ENCODE assay signal across 30 mouse cellular contexts in the genomic region with DNA sequence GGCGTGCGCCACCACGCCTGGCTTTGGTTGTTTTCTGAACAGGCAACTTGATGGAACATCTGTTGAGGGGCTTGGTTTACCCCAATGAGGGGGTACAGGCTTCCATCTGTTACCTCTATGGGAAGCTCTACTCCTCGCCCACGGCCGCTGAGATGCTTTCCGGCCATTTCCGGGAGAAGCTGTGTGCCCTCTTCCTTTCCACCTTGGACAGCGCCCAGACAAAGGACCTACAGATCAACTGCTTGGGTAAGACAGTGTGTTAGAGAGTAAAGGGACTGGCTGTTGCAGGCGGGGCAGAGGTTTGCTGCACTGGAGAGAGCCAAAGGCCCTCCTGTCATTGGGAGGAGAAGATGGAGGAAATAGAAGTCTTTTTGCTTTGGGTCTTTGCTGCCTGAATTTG. TPM values are rescaled to one million over a fixed set of nuclear protein-coding genes. Genes with fewer than 3 reads are reported as not detected.
DNase-seq lines count a peak whose midpoint lies in the region; ATAC-seq and TF ChIP-seq lines count a peak whose summit lies in the region.
"Had no signal": no experiment of that assay in that cellular context is flagged by ENCODE, and none has a peak within 500 bp of the region (broad histone marks: within the 10 kb centered on the region; RNA-seq: fewer than 3 reads in every experiment).

No protein-coding gene starts in this region.

- no peak overlapping the region for H3K4me3 ChIP-seq in embryonic facial prominence, embryonic 14.5 days (ENCODE audit: low read depth, low read length)
- no peak overlapping the region for H3K4me3 ChIP-seq in forebrain, postnatal 0 days (ENCODE audit: low read depth, low read length)
- H3K4me3 ChIP-seq: embryonic facial prominence, embryonic 15.5 days; heart, embryonic 15.5 days; limb, embryonic 15.5 days; liver, embryonic 15.5 days; neural tube, embryonic 15.5 days had no signal

- no peaks in the 10 kb centered on the region for H3K4me1 ChIP-seq in embryonic facial prominence, embryonic 14.5 days (ENCODE audit: control insufficient read depth, insufficient read depth, low read length)
- H3K4me1 ChIP-seq in forebrain, postnatal 0 days (ENCODE audit: insufficient read depth), result no peaks in the 10 kb centered on the region
- H3K4me1 ChIP-seq: embryonic facial prominence, embryonic 15.5 days; heart, embryonic 15.5 days; limb, embryonic 15.5 days; liver, embryonic 15.5 days; neural tube, embryonic 15.5 days had no signal

- H3K36me3 ChIP-seq in embryonic facial prominence, embryonic 14.5 days (ENCODE audit: control insufficient read depth, insufficient read depth, low read length), result no peaks in the 10 kb centered on the region
- H3K36me3 ChIP-seq in forebrain, postnatal 0 days (ENCODE audit: insufficient read depth), result no peaks in the 10 kb centered on the region
- H3K36me3 ChIP-seq: embryonic facial prominence, embryonic 15.5 days; heart, embryonic 15.5 days; limb, embryonic 15.5 days; liver, embryonic 15.5 days; neural tube, embryonic 15.5 days had no signal

- H3K27ac ChIP-seq in embryonic facial prominence, embryonic 14.5 days (replicated peaks; ENCODE audit: low read depth, low read length), result no peak overlapping the region
- H3K27ac ChIP-seq in forebrain, postnatal 0 days (ENCODE audit: low read depth, low read length), result no peak overlapping the region
- H3K27ac ChIP-seq: embryonic facial prominence, embryonic 15.5 days; heart, embryonic 15.5 days; limb, embryonic 15.5 days; liver, embryonic 15.5 days; neural tube, embryonic 15.5 days had no signal

- H3K9ac ChIP-seq in embryonic facial prominence, embryonic 14.5 days (ENCODE audit: low read depth, low read length), result no peak overlapping the region
- no peak overlapping the region for H3K9ac ChIP-seq in forebrain, postnatal 0 days
- H3K9ac ChIP-seq: embryonic facial prominence, embryonic 15.5 days; heart, embryonic 15.5 days; limb, embryonic 15.5 days; liver, embryonic 15.5 days; neural tube, embryonic 15.5 days had no signal

- TF ChIP-seq CTCF in forebrain, postnatal 0 days (IDR thresholded peaks at IDR 0.05; ENCODE audit: low read depth), result no peak

- no peak for ATAC-seq in embryonic facial prominence, embryonic 14.5 days (ENCODE audit: low read depth)
- no peak for ATAC-seq in forebrain, postnatal 0 days
- ATAC-seq: hindbrain, embryonic 16.5 days; lung, postnatal 0 days had no signal

- no peaks in the 10 kb centered on the region for H3K9me3 ChIP-seq in embryonic facial prominence, embryonic 14.5 days (ENCODE audit: control insufficient read depth, low read length)
- no peaks in the 10 kb centered on the region for H3K9me3 ChIP-seq in forebrain, postnatal 0 days (ENCODE audit: low read length)
- H3K9me3 ChIP-seq: embryonic facial prominence, embryonic 15.5 days; heart, embryonic 15.5 days; limb, embryonic 15.5 days; liver, embryonic 15.5 days; neural tube, embryonic 15.5 days had no signal

- intact Hi-C loops in gastrocnemius, postnatal 36 days (cut with DNase I), result loop anchor here (5.0 kb wide), 2 partner anchors 37 to 157 kb away; no protein-coding TSS in a partner anchor

- DNase-seq in embryo, embryonic 10 days (ENCODE audit: low spot score), result peak; percentile 47
- DNase-seq in embryo, embryonic 9.5 days (ENCODE audit: extremely low spot score), result no peak
- DNase-seq in 3T3-L1 (ENCODE audit: low read depth, low spot score) (peak; percentile 42), R1 (ENCODE audit: low read depth, low spot score) (peak; percentile 78)
- peak; percentile 7 for DNase-seq in embryonic facial prominence, embryonic 14.5 days (ENCODE audit: low spot score)
- DNase-seq in gastrocnemius, postnatal 36 days, result no peak
- no peak for DNase-seq in heart, adult 8-10 months (ENCODE audit: low spot score)
- no peak for DNase-seq in forebrain, postnatal 0 days
- DNase-seq: cerebellum, adult 2 months; cerebellum, postnatal 36 days; gastrocnemius, postnatal 10 days; heart, adult 18-20 months; kidney, adult 11 months; kidney, postnatal 36 days; midbrain, embryonic 14.5 days; right cerebral cortex, postnatal 14 days; thymus, postnatal 36 days had no signal

- no peaks in the 10 kb centered on the region for H3K27me3 ChIP-seq in embryonic facial prominence, embryonic 14.5 days (replicated peaks; ENCODE audit: control insufficient read depth, insufficient read depth, low read length)
- H3K27me3 ChIP-seq in forebrain, postnatal 0 days (ENCODE audit: insufficient read depth, low read length), result no peaks in the 10 kb centered on the region
- H3K27me3 ChIP-seq: embryonic facial prominence, embryonic 15.5 days; limb, embryonic 15.5 days had no signal

- no peak overlapping the region for H3K4me2 ChIP-seq in embryonic facial prominence, embryonic 14.5 days (ENCODE audit: low read depth, low read length)
- no peak overlapping the region for H3K4me2 ChIP-seq in forebrain, postnatal 0 days (ENCODE audit: low read depth)
- H3K4me2 ChIP-seq: embryonic facial prominence, embryonic 15.5 days; heart, embryonic 15.5 days; limb, embryonic 15.5 days; liver, embryonic 15.5 days; neural tube, embryonic 15.5 days had no signal

- 48% methylated on average over 10 of the region's 10 CpGs for WGBS in embryonic facial prominence, embryonic 14.5 days
- 64% methylated on average over 10 of the region's 10 CpGs for WGBS in forebrain, postnatal 0 days

RNA-seq across cellular contexts. Expression of a gene that starts 10.1 kb away (rescaled TPM):
- polyA plus RNA-seq in embryonic facial prominence, embryonic 14.5 days (2014; fragmentation: Nextera tagmentation; extraction: Ambion mirVana), result 0.14 TPM in 1 of 2 replicates, not detected in the other
- total RNA-seq in gastrocnemius, postnatal 36 days (2021), result under 1 TPM; 0.08 to 0.15 TPM
- total RNA-seq in heart, adult 8-10 months (2022), result not detected
- 0.10 TPM in 1 of 2 replicates, not detected in the other for total RNA-seq in forebrain, postnatal 0 days (2014; rRNA removed)
- 0.10 and 0.11 TPM in 2 replicates for polyA plus RNA-seq in forebrain, postnatal 0 days (2015; fragmentation: Nextera tagmentation; extraction: Ambion mirVana)
- total RNA-seq: heart, adult 18-20 months; hematopoietic stem cell, adult 5-6 weeks; megakaryocyte progenitor cell, adult 5-6 weeks had no signal
- polyA plus RNA-seq: heart, embryonic 15.5 days; liver, embryonic 15.5 days; lung, postnatal 0 days; spleen, adult 2 months had no signal

RNA-seq across cellular contexts. Expression of a gene that starts 20.9 kb away (rescaled TPM):
- polyA plus RNA-seq in embryonic facial prominence, embryonic 14.5 days (2014; fragmentation: Nextera tagmentation; extraction: Ambion mirVana), result not detected in 2 replicates
- not detected for total RNA-seq in gastrocnemius, postnatal 36 days (2021)
- not detected for total RNA-seq in heart, adult 8-10 months (2022)
- not detected in 2 replicates for total RNA-seq in forebrain, postnatal 0 days (2014; rRNA removed)
- polyA plus RNA-seq in forebrain, postnatal 0 days (2015; fragmentation: Nextera tagmentation; extraction: Ambion mirVana), result not detected in 2 replicates
- total RNA-seq: gastrocnemius, postnatal 10 days; heart, adult 18-20 months; hematopoietic stem cell, adult 5-6 weeks; layer of hippocampus, postnatal 14 days; left cerebral cortex, postnatal 10 days; megakaryocyte progenitor cell, adult 5-6 weeks had no signal
- polyA plus RNA-seq: cerebellum, adult 2 months; embryonic facial prominence, embryonic 15.5 days; heart, embryonic 15.5 days; hindbrain, embryonic 16.5 days; limb, embryonic 15.5 days; liver, embryonic 15.5 days; lung, postnatal 0 days; neural tube, embryonic 15.5 days; spleen, adult 2 months; stomach, embryonic 14.5 days had no signal

RNA-seq across cellular contexts. Expression of a gene that starts 32.5 kb away (rescaled TPM):
- polyA plus RNA-seq in embryonic facial prominence, embryonic 14.5 days (2014; fragmentation: Nextera tagmentation; extraction: Ambion mirVana), result 262 and 292 TPM in 2 replicates
- 10 to 100 TPM; 36.0 to 47.5 TPM for total RNA-seq in gastrocnemius, postnatal 36 days (2021)
- total RNA-seq in heart, adult 8-10 months (2022), result 10 to 100 TPM; 43.0 to 55.5 (median 51.3) TPM
- 155 and 174 TPM in 2 replicates for total RNA-seq in forebrain, postnatal 0 days (2014; rRNA removed)
- 283 and 337 TPM in 2 replicates for polyA plus RNA-seq in forebrain, postnatal 0 days (2015; fragmentation: Nextera tagmentation; extraction: Ambion mirVana)

RNA-seq across cellular contexts. Expression of a gene that starts 46.2 kb away (rescaled TPM):
- polyA plus RNA-seq in embryonic facial prominence, embryonic 14.5 days (2014; fragmentation: Nextera tagmentation; extraction: Ambion mirVana), result 27.2 and 27.7 TPM in 2 replicates
- 10 to 100 TPM; 16.7 to 17.7 TPM for total RNA-seq in gastrocnemius, postnatal 36 days (2021)
- 10 to 100 TPM; 19.5 to 33.9 (median 28.2) TPM for total RNA-seq in heart, adult 8-10 months (2022)
- total RNA-seq in forebrain, postnatal 0 days (2014; rRNA removed), result 17.5 and 21.2 TPM in 2 replicates
- 31.8 and 40.1 TPM in 2 replicates for polyA plus RNA-seq in forebrain, postnatal 0 days (2015; fragmentation: Nextera tagmentation; extraction: Ambion mirVana)

RNA-seq across cellular contexts. Expression of a gene that starts 47.8 kb away (rescaled TPM):
- polyA plus RNA-seq in embryonic facial prominence, embryonic 14.5 days (2014; fragmentation: Nextera tagmentation; extraction: Ambion mirVana), result 29.6 and 30.2 TPM in 2 replicates
- 10 to 100 TPM; 10.2 to 17.0 TPM for total RNA-seq in gastrocnemius, postnatal 36 days (2021)
- total RNA-seq in heart, adult 8-10 months (2022), result 1 to 10 TPM; 3.5 to 4.5 (median 4.2) TPM
- 13.0 and 14.7 TPM in 2 replicates for total RNA-seq in forebrain, postnatal 0 days (2014; rRNA removed)
- 6.7 and 6.8 TPM in 2 replicates for polyA plus RNA-seq in forebrain, postnatal 0 days (2015; fragmentation: Nextera tagmentation; extraction: Ambion mirVana)

Comparison
In these comparisons a context has a peak if more than half of its experiments do, and no peak if none do; other contexts are left out.
1. DNase-seq: peak in embryo, embryonic 10 days (single experiment), 3T3-L1 (single experiment), R1 (single experiment) and embryonic facial prominence, embryonic 14.5 days (single experiment); none in embryo, embryonic 9.5 days (single experiment), gastrocnemius, postnatal 36 days (0 of 2), heart, adult 8-10 months (single experiment) and forebrain, postnatal 0 days (single experiment).